In genomic region chr4:108424587-108424986, GRCm38 (mm10) we compare ENCODE assay signal across 15 mouse cellular contexts. TPM values are rescaled to one million over a fixed set of nuclear protein-coding genes. Genes with fewer than 3 reads are reported as not detected.
"Had no signal": no experiment of that assay in that cellular context is flagged by ENCODE, and none has a peak within 500 bp of the region (broad histone marks: within the 10 kb centered on the region; RNA-seq: fewer than 3 reads in every experiment).

No protein-coding gene starts in this region.

- H3K36me3 ChIP-seq: hindbrain, embryonic 15.5 days; limb, embryonic 15.5 days; midbrain, embryonic 10.5 days; neural tube, embryonic 15.5 days had no signal

- H3K27me3 ChIP-seq: hindbrain, embryonic 15.5 days; limb, embryonic 15.5 days; neural tube, embryonic 15.5 days had no signal

- H3K4me3 ChIP-seq: hindbrain, embryonic 15.5 days; limb, embryonic 15.5 days; midbrain, embryonic 10.5 days; myocyte; neural tube, embryonic 15.5 days had no signal

- H3K27ac ChIP-seq: hindbrain, embryonic 15.5 days; limb, embryonic 15.5 days; midbrain, embryonic 10.5 days; neural tube, embryonic 15.5 days had no signal

- H3K9ac ChIP-seq: hindbrain, embryonic 15.5 days; limb, embryonic 15.5 days; lung, embryonic 14.5 days; neural tube, embryonic 15.5 days had no signal

- H3K4me1 ChIP-seq: hindbrain, embryonic 15.5 days; limb, embryonic 15.5 days; midbrain, embryonic 10.5 days; neural tube, embryonic 15.5 days had no signal

- DNase-seq: kidney, adult 18-20 months; kidney, postnatal 10 days; lung, embryonic 14.5 days; lung, postnatal 10 days; lung, postnatal 4 days; midbrain, embryonic 14.5 days; thymus, adult 2 months; thymus, postnatal 36 days had no signal

- H3K9me3 ChIP-seq: hindbrain, embryonic 15.5 days; limb, embryonic 15.5 days; midbrain, embryonic 10.5 days; neural tube, embryonic 15.5 days had no signal

- H3K4me2 ChIP-seq: hindbrain, embryonic 15.5 days; limb, embryonic 15.5 days; lung, embryonic 14.5 days; neural tube, embryonic 15.5 days had no signal

RNA-seq across cellular contexts. Expression of gene Shisal2a, which starts 41.4 kb away (rescaled TPM):
- polyA plus RNA-seq: large intestine, adult 2 months; spleen, adult 2 months; thymus, adult 2 months had no signal
